Mouse (Mus musculus): ENCODE data around the gene Slc35a1.
"Not testable (repeated sequence)": the region's sequence is repeated elsewhere in the genome, so short reads cannot be mapped to it uniquely, and the experiment has no call there.

The Slc35a1 gene

DNA sequence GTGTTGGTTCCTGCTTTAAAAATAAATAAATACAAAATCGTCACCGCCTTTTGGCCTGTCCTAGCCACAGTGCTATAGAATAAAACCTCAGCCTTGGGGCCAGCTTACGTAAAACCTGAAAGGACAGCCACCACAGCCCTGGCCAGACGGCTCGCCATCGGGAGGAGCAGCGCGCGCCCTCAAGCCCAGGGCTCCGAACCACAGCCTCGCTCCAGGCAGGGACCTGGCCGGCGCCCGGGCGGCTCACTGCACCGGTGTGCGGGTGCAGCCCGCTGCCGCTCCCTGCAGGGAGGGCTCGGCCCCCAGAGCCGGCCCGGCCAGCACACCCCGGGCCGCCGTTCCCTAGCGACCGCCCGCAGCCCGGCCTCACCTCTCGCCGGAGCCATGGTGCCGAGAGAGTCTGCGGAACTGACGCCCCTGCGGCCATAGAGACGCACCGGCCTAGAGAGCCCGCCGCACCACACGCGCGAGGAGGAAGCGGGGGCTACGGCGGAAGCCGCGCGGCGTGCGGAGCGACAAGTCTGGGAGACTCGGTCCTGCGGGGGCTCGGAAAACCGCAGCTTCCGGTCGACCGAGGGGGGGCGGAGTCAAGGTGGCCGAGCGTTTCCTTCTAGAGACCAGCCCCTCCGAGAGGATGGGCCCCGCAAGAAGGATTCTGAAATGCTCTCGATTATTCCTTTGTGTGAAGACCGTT is at the start of gene Slc35a1:
Gene Slc35a1, minus strand, starts transcription at position 565 of the 694 bp plus-strand sequence.
- DNase-seq (ENCODE audit: low spot score) = peak; percentile 94

DNA sequence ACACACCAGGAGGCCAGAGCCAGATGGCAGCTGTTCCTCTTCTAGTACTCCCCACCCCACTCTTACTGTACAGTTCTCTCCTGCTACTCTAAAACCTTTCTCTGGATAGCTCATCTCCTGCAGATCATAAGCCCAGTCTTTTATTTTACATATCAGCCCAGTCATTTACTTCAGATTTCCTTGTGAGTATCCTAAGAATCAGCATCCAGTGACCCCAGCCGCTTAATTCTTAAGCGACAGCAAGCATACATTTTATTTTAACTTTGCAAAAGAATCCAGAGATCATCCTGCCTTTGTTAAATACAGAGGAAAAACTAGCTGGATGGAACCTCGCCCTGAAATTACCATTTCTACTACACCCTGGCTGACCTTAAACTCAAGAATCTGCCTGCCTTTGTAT is 47.2 kb upstream of the Slc35a1 start:
- no peak for DNase-seq (ENCODE audit: low spot score)

DNA sequence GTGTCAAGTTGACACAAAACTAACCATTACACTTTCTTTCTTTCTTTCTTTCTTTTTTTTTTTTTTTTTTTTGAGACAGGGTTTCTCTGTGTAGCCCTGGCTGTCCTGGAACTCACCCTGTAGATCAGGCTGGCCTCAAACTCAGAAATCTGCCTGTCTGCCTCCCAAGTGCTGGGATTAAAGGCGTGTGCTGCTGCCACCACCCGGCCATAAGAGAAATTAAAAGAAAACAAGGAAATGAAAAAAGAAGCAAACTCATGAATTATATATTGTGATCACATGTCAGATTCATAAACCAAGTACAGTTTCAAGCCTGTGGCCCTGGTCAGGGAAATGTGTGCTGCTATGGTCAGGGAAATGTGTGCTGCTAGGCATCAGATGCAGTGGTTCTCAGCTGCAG is 46.2 kb upstream of the Slc35a1 start:
- not testable (repeated sequence) for DNase-seq (ENCODE audit: low spot score)

DNA sequence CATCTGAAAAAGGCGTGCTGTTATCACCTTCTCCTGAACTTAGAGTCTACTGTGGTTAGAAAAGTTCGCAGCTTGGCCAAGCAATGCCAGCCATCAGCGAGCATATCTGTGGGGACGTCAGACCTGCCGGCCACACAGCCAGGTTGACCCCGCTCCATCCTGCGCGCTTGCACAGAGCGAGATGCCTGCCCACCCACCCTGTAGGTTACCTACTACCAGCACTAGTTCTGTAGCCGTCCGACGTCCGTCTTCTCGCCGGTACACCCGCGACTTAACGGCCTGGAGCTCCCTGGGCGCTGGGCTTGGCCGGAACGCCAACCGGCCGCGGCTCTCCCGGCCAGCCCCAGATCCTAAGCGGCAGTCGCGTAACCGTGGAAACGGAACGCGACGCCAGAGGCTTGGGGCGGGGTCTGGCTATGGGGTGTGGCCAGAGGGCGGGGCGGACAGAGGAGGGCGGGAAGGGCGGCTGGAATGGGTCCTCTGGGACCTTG is 42.7 kb upstream of the Slc35a1 start, which contains the start of gene Cfap206:
Gene Cfap206, minus strand, starts transcription at position 356 of the 491 bp plus-strand sequence.
- DNase-seq (ENCODE audit: low spot score) = peak; percentile 78

DNA sequence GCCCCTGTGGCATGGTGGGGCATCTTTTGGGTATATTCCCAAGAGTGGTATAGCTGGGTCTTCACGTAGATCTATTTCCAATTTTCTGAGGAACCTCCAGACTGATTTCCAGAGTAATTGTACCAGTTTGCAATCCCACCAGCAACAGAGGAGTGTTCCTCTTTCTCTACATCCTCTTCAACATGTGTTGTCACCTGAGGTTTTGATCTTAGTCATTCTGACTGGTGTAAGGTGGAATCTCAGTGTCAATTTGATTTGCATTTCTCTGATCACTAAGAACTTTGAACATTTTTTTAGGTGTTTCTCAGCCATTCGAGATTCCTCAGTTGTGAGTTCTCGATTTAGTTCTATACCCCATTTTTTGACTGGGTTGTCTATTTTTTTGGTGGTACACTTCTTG is 38.5 kb upstream of the Slc35a1 start:
- not testable (repeated sequence) for DNase-seq (ENCODE audit: low spot score)

DNA sequence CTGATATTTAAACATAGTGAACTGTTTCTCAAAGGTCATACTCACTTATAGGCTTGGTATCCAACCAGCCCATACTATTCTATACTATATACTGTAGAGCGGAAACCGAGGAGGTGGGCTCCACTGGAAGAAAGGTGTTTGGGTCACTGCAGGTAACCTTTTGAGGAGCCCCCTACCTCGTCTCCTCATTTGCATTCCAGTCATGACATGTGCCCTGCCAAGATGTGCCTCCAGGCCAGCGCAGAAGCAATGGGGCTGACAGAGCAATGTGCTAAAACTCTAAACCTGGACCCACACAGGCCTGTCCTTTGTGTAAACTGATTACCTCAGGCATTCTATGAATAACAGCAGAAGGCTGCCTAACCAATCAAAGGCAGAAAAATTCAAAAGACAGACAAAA is 37.1 kb upstream of the Slc35a1 start:
- DNase-seq (ENCODE audit: low spot score) = no peak

DNA sequence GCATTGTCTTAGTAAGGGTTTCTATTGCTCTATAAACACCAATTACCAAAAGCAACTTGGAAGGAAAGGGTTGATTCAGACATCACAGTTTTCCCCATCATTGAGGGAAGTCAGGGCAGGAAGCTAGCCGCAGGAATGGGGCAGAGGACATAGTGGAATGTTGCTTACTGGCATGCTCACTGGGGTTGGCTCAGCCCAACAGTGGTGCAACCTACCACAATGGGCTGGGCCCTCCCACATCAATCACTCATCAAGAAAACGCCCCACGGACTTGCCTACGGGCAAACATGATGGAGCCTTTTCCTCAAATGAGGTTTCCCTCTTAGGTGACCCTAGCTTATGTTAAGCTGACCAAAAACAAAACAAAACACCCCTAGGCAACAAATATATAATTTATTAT is 35.9 kb upstream of the Slc35a1 start:
- no peak for DNase-seq (ENCODE audit: low spot score)

DNA sequence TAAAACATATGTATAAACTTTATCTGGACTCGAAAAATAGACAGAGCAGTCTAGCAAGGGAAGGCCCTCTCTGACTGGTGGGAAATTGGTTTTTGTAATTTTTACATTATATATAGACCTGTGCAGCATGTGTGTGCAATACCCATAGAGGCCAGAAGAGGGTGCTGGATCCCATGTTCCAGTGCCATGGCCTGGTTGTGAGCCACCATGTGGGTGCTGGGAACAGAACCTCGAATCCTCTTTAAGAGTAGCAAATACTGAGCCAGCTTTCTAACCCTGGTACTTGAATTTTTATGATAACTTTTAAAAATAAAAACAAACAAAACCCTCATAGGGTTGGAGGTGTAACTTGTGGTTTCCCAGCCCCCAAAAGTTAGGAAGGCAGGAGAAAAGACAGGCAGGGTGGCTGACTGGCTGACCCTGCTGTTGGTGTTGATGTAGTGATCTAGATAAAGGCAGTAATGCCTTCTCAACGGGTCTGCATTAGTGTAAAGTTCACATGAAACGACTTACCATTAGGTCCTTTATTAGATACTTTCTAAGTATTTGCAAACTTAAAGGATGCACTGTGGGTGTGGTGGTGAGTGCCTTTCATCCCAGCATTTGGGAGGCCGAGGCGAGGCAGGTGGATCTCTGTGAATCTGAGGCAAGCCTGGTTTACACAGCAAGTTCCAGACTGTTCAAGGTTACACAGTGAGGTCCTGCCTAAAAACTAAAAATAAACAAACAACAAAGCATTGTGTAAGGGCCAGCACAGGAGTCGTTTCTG is 33.1 kb upstream of the Slc35a1 start:
- no peak for DNase-seq (ENCODE audit: low spot score)

DNA sequence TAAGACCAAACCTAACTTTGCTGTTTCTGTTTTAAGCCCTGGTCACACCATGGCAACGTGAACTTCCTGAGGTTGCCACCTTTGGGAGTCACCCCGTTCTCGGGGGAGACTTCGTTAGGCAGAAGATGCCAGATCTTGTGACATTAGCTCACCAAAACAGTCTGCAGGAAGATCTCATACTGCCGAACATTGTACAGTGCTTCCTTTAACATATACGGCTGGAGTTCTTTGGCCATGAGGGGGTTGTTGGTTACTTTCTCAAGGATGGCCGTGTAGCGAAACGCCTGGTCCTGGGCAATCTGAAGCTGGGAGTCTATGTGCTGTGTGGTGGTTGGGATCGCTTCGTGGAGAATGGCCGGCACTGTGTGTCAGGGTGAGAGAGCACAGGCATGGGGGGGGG is 32.2 kb upstream of the Slc35a1 start:
- DNase-seq (ENCODE audit: low spot score) = no peak

DNA sequence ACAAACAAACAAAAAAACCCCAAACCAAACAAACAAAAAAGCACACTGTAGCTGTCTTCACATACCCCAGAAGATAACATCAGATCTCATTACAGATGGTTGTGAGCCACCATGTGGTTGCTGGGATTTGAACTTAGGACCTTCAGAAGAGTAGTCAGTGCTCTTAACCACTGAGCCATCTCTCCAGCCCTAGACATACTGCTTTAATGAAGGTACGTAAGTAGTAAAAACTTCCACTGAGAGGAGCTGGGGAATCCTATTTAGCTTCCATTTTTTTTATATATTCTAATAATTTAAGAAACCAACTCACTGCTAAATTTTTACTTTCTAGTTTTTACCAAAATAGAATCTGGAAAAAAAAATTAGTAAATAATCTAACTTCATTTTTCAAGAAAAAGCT is 27.8 kb upstream of the Slc35a1 start:
- no peak for DNase-seq (ENCODE audit: low spot score)

DNA sequence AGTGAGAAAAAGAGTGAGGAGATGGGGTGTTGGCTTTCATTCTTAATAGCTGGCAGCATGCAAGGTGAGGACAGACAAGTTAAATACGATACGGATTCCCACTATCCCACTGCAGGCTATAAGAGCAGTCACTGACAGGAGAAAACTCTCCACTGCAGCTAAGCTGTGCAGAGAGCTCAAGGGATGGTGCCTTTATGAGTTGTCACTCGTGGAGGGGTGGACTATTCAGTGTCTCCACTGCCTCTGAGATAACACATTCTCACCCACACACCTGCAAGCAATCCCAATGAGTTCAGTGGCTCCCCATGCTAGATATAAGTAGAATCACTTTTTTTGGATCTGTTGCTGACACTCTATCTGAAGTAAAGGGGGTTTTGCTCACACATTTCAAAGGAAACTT is 20.9 kb upstream of the Slc35a1 start:
- no peak for DNase-seq (ENCODE audit: low spot score)

DNA sequence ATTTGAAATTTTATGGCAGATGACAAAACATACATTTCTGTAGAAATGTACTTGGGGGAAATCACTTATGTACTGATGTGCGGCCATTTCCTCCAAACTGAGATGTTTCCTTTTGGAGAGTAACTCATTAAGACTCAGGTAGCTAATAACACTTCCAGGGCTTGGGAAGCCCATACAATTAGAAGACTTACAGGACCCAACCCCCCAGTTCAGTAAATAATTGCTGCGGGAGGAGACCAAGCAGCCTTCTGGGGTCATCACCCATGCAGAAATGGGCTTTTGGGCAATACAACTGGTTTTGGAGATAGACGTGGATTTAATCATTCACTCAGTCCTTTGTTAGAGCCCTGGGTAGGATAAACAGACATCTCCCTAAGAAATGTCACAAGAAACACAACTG is 20.0 kb upstream of the Slc35a1 start:
- no peak for DNase-seq (ENCODE audit: low spot score)

DNA sequence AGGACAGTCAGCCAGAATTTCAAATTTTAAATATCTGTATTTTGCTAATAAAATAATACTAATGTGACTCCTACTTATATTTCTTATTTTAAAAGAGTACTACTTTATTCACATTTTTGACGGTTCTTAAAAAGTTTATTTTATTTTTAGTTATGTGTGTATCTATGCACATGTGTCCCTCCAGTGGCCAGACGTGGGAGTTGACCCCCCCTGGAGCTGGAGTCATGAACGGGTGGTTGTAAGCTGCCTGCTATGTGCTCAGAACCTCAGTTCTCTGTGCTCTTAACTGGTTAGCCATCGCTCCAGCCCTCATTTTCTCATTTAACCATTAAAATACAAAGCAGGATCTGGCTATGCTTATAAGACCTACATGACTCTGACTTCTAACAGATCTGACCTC is 15.8 kb upstream of the Slc35a1 start:
- DNase-seq (ENCODE audit: low spot score) = no peak

DNA sequence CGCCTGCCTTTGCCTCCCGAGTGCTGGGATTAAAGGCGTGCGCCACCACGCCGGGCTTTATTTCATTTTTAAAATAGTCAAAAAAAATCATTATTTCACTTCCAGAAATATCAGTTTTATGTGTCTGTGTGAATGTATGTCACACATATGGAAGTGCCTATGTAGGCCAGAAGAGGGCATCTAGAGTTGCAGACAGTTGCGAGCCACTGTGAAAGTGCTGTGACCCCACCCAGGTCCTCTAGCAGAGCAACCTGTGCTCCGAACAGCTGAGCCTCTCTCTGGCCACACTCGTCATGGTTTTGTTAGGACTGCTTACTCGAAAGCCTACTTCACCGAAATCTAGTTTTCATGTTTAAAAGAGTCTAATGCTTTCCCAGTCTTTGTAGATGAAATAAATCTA is 15.0 kb upstream of the Slc35a1 start:
- no peak for DNase-seq (ENCODE audit: low spot score)

DNA sequence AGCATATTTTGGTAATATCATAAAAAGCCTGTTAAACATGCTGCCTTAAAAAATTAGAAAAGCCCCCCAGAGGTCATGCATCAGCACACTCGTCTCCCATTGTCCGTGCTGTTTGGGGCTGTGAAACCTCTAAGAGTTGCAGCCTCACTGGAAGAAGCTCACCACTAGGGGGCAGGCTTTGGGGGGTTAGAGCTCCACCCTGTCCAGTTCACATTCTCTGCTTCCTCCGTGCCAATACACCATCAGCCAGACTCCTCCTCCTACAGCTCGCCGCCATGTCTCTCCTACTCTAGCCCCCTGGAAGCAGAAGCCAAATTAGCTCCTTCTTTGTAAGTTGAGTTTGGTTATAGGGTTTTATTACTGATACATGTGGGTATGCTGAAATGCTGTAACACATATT is 14.3 kb upstream of the Slc35a1 start:
- peak; percentile 45 for DNase-seq (ENCODE audit: low spot score)

DNA sequence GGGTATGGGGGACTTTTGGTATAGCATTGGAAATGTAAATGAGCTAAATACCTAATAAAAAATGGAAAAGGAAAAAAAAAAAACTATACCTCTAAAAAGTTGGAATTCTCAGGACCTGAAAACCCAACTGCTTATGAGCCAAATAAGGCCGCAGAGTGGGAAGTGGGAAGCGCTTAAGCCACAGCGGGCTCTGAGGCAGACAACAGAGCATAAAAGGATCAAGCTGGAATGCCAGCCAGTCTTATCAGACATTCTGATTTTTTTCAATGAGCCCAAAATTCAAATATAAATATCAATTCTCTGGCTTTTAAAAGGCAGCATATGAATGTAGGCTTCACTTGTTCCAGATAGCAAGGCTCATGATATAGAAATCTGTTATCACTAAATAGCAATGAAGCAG is 783 bp upstream of the Slc35a1 start:
- no peak for DNase-seq (ENCODE audit: low spot score)

DNA sequence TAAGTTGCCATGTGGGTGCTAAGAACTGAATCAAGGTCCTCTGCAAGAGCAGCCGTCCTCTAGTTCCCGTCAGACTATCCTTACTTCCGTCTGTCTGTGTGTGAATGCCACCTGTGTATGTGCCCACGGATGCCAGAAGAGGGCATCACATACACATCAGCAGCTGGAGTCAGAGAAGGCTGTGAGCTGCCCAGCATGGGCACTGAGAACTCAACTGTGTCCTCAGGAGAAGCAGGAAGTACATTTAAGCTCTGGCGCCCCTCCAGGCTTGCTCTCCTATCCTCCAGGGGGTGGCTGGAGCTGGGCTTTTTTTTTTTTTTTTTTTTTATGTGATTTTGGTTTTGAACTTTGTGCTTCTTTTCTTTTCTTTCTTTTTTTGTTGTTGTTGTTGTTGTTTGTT is 6.7 kb downstream of the Slc35a1 start:
- DNase-seq (ENCODE audit: low spot score) = no peak

DNA sequence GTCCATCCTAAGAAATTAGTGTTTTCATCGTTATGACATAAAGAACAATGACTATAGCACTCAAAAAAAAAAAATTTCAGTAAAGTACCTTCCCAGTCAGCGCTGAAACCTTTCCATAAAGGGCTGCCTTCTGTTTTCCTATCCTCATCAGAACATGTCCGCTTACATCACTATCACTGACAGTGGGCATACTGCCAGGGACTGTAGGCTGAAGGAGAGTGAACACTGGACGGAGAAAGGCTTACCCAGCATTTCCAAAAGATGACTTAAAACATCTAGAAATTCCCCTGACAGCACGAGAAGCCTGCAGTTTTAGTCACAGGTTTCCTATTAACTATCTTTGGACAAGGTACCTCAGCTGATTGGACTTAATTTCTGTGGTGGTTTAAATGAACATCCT is 13.5 kb downstream of the Slc35a1 start:
- DNase-seq (ENCODE audit: low spot score) = no peak

DNA sequence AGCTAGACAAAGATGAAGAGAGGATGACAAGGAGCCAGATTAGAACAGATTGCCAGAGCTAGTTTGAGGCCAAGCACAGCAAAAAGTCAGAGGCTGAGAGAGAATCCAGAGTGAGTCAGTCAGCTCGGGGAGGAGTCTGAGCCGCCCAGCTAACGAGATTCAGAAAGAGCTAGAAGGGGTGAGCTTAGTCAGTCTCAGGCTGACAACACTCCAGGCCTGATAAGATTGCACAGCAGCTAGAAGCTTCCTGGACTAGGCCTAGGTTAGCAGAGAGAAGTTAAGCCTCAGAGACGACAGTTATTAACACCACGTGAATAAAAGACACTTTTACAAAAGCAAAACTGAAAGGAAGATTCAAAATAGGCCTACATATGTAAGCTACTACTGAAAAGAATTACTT is 19.3 kb downstream of the Slc35a1 start:
- DNase-seq (ENCODE audit: low spot score) = no peak

DNA sequence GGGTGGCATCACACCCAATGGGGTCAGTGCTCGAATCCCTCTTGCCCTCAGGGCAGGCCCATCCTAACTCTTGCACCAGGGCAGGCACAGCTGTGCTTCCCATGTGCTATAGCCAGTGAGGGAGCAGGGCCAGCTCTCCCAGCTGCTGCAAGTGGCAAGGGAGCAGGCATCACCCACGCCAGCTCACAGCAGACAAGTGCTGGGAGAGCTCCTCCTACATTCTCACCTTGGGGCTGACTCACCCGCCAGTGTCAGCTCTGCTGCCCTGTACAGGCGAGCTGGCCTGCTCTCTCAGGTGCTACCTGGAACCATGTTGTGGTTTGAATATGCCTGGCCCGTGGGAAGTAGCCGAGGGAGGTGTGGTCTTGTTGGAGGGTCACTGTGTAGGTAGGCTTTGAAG is 25.3 kb downstream of the Slc35a1 start:
- DNase-seq (ENCODE audit: low spot score) = no peak

DNA sequence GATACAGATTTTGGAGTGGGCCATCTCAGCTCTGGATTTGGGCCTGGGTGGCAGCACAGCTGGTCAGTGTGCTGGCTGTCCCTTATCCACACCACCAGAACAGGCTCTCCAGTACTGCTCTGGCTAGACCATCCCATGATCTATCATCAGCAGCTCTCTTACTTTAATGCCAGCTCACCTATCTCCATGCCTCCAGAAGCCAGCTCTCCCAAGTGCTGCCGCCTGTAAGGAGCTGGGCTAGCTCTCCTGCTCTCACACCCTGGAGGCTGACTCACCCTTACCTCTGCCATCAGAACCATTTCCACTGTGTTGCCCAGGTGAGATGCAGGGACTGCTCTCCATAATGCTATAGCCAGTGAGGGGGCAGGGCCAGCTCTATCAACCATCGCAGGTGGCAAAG is 25.7 kb downstream of the Slc35a1 start:
- DNase-seq (ENCODE audit: low spot score) = no peak

DNA sequence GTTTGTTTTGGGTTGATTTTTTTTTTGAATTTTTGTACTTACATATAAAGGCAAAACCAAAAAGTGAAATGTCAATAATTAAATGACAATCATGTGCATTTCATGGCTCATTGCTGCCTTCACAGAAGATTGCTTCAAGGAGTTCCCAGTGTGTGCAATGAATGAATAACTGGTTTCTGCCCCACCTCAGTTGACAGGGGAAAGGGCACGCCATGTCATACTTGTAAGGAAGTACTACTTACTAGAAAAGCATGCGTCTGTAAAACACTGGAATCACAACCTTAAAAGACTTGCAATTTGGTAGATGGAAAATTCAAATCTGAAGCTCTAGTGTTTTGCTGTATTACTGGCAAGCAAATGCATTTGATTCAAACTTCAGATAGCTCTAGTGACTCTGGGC is 28.2 kb downstream of the Slc35a1 start:
- no peak for DNase-seq (ENCODE audit: low spot score)

DNA sequence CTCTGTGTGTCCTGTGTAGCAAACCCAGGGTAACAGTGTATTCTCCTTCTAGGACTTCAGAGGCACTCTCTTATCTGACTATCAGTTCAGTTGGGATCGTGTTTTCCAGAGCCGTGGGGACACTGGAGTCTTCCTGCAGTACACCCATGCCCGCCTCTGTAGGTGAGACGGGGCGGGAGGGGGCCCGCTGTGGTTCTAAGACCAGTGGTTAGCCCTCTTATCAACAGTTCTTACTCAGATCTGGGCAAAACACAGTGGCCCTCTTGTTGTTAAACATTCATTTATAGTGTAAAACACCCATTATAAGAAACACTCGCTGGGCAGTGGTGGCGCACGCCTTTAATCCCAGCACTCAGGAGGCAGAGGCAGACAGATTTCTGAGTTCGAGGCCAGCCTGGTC is 31.1 kb downstream of the Slc35a1 start:
- DNase-seq (ENCODE audit: low spot score) = no peak

DNA sequence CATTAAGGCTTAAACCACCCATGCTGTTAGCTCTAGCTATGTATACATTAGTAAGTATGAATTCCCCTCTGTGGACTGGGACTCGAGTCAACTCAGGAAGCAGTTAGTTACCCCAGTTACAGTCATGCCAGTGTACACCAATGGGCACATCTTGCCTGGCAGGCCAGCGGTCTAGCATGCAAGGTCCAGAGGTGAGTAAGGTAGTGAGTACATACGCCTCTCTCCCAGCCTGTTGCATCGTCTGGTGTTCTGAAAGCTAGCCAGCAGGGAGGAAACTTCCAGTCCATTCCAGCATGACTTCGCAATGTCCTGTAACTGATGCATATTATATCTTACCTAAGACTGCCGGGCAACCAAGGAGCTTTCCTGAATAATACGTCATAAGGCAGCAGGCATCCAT is 34.1 kb downstream of the Slc35a1 start:
- no peak for DNase-seq (ENCODE audit: low spot score)

Measured in ovary, postnatal 36 days (tissue).